Mouse (Mus musculus) CH12.LX (cell line): ENCODE data around the gene Gtf3c4.

ENCODE experiments used
- CHD1 ChIP-seq: IDR thresholded peaks from 2 replicates; pipeline ENCODE4 v1.6.1; 2012; ENCODE audit warnings: low read depth, low read length, improper control_type of control experiment, inconsistent platforms
- CHD2 ChIP-seq: IDR thresholded peaks from 2 replicates; pipeline ENCODE4 v1.6.1; 2011; ENCODE audit warnings: low read length, improper control_type of control experiment
- CTCF ChIP-seq, 2 experiments: IDR thresholded peaks in 1 of 2; conservative IDR thresholded peaks in 1 of 2; 2 replicates each; pipeline ENCODE4 v1.5.1; 2011 to 2012; ENCODE audit warnings: low read depth in 2 of 2, low read length in 2 of 2, improper control_type of control experiment in 1 of 2, inconsistent platforms in 1 of 2, mild to moderate bottlenecking in 1 of 2, moderate library complexity in 1 of 2
- E2F4 ChIP-seq: IDR thresholded peaks from 2 replicates; pipeline ENCODE4 v1.6.1; 2011; ENCODE audit warnings: low read depth, low read length, improper control_type of control experiment; ENCODE audit not compliant: insufficient replicate concordance
- EP300 ChIP-seq: IDR thresholded peaks from 2 replicates; pipeline ENCODE4 v1.6.1; 2011; ENCODE audit warnings: low read length, improper control_type of control experiment
- MAX ChIP-seq: IDR thresholded peaks from 2 replicates; pipeline ENCODE4 v1.6.1; 2011; ENCODE audit warnings: low read length, improper control_type of control experiment
- NRF1 ChIP-seq: IDR thresholded peaks from 2 replicates; pipeline ENCODE4 v1.6.1; 2014; ENCODE audit warnings: low read depth, mild to moderate bottlenecking, inconsistent platforms, low read length, improper control_type of control experiment, moderate library complexity
- POLR2A ChIP-seq: IDR thresholded peaks from 2 replicates; pipeline ENCODE4 v1.6.1; 2011; ENCODE audit warnings: low read depth, mild to moderate bottlenecking, improper control_type of control experiment, low read length
- RAD21 ChIP-seq: IDR thresholded peaks from 2 replicates; pipeline ENCODE4 v1.6.1; 2011; ENCODE audit warnings: low read depth, mild to moderate bottlenecking, low read length, improper control_type of control experiment, moderate library complexity
- RCOR1 ChIP-seq: conservative IDR thresholded peaks from 2 replicates; pipeline ENCODE4 v1.6.1; 2012; ENCODE audit warnings: low read depth, mild to moderate bottlenecking, inconsistent platforms, low read length, improper control_type of control experiment
- TCF12 ChIP-seq: IDR thresholded peaks from 2 replicates; pipeline ENCODE4 v1.6.1; 2014; ENCODE audit warnings: low read depth, mild to moderate bottlenecking, inconsistent platforms, low read length, improper control_type of control experiment
- ZC3H11A ChIP-seq: IDR thresholded peaks from 2 replicates; pipeline ENCODE4 v1.6.1; 2012; ENCODE audit warnings: low read depth, mild to moderate bottlenecking, inconsistent platforms, low read length, improper control_type of control experiment

- TF ChIP-seq CTCF (conservative IDR thresholded peaks at IDR 0.05 in 1 of 2, IDR thresholded peaks at IDR 0.05 in 1 of 2; ENCODE audit: low read depth in 2 of 2, low read length in 2 of 2) (no peak), POLR2A (no peak), TCF12 (no peak), EP300 (no peak), ZC3H11A (no peak), CHD2 (no peak), NRF1 (no peak), RAD21 (no peak), MAX (no peak), RCOR1 (no peak), E2F4 (no peak), CHD1 (no peak)
Observed at GRCm38 (mm10) chr2:28836181-28836940, 3.8 kb downstream of the Gtf3c4 start.
